In genomic region chr8:105624831-105625230, GRCm38 (mm10) we compare ENCODE assay signal across 10 mouse cellular contexts. TPM values are rescaled to one million over a fixed set of nuclear protein-coding genes. Genes with fewer than 3 reads are reported as not detected.
DNase-seq lines count a peak whose midpoint lies in the region; ATAC-seq and TF ChIP-seq lines count a peak whose summit lies in the region.
"Had no signal": no experiment of that assay in that cellular context is flagged by ENCODE, and none has a peak within 500 bp of the region (broad histone marks: within the 10 kb centered on the region; RNA-seq: fewer than 3 reads in every experiment).

No protein-coding gene starts in this region.

- H3K4me2 ChIP-seq in hindbrain, embryonic 13.5 days = no peak overlapping the region
- H3K4me2 ChIP-seq in stomach, embryonic 14.5 days (replicated peaks; ENCODE audit: low read depth, low read length) = no peak overlapping the region
- H3K4me2 ChIP-seq in stomach, postnatal 0 days (replicated peaks; ENCODE audit: low read depth) = no peak overlapping the region
- H3K4me2 ChIP-seq in embryonic facial prominence, embryonic 15.5 days (replicated peaks) = no peak overlapping the region

- H3K27me3 ChIP-seq in hindbrain, embryonic 10.5 days (ENCODE audit: insufficient read depth, poor library complexity, severe bottlenecking) = no peaks in the 10 kb centered on the region
- H3K27me3 ChIP-seq in hindbrain, embryonic 13.5 days = no peaks in the 10 kb centered on the region
- H3K27me3 ChIP-seq in stomach, embryonic 14.5 days (ENCODE audit: control insufficient read depth, insufficient read depth, low read length) = no peaks in the 10 kb centered on the region
- H3K27me3 ChIP-seq in stomach, postnatal 0 days (ENCODE audit: control insufficient read depth, insufficient read depth, low read length) = no peaks in the 10 kb centered on the region
- no peaks in the 10 kb centered on the region for H3K27me3 ChIP-seq in embryonic facial prominence, embryonic 15.5 days

- no peak overlapping the region; the same call in 1 of the 2 replicates for H3K9ac ChIP-seq in hindbrain, embryonic 13.5 days
- no peak overlapping the region for H3K9ac ChIP-seq in stomach, embryonic 14.5 days (replicated peaks; ENCODE audit: low read depth, low read length)
- no peak overlapping the region for H3K9ac ChIP-seq in stomach, postnatal 0 days (ENCODE audit: low read length)
- no peak overlapping the region for H3K9ac ChIP-seq in embryonic facial prominence, embryonic 15.5 days

- peaks cover 37% of the 10 kb centered on the region for H3K4me1 ChIP-seq in hindbrain, embryonic 10.5 days (replicated peaks)
- peaks cover 48% of the 10 kb centered on the region for H3K4me1 ChIP-seq in hindbrain, embryonic 13.5 days (replicated peaks)
- H3K4me1 ChIP-seq in stomach, embryonic 14.5 days (ENCODE audit: control insufficient read depth, insufficient read depth, low read length) = peaks cover 17% of the 10 kb centered on the region
- H3K4me1 ChIP-seq in stomach, postnatal 0 days (replicated peaks; ENCODE audit: control insufficient read depth, insufficient read depth) = no peaks in the 10 kb centered on the region
- peaks cover 28% of the 10 kb centered on the region for H3K4me1 ChIP-seq in embryonic facial prominence, embryonic 15.5 days

- no peak for TF ChIP-seq CTCF in stomach, postnatal 0 days (IDR thresholded peaks at IDR 0.05; ENCODE audit: low read depth)

- ATAC-seq in hindbrain, embryonic 13.5 days (ENCODE audit: low FRiP score) = no peak
- no peak for ATAC-seq in stomach, embryonic 14.5 days (ENCODE audit: insufficient number of reproducible peaks, insufficient read depth, low FRiP score, low read depth)
- no peak for ATAC-seq in stomach, postnatal 0 days (ENCODE audit: low FRiP score, low TSS enrichment)
- no peak for ATAC-seq in embryonic facial prominence, embryonic 15.5 days (ENCODE audit: insufficient number of reproducible peaks, low FRiP score, low TSS enrichment, low read depth)

- peaks cover 35% of the 10 kb centered on the region for H3K36me3 ChIP-seq in hindbrain, embryonic 10.5 days
- peaks cover 35% of the 10 kb centered on the region for H3K36me3 ChIP-seq in hindbrain, embryonic 13.5 days
- peaks cover 21% of the 10 kb centered on the region for H3K36me3 ChIP-seq in stomach, embryonic 14.5 days (ENCODE audit: control insufficient read depth, insufficient read depth, low read length)
- H3K36me3 ChIP-seq in stomach, postnatal 0 days (ENCODE audit: control insufficient read depth, insufficient read depth, low read length) = peaks cover 9% of the 10 kb centered on the region; the same call in 1 of the 2 replicates
- peaks cover 25% of the 10 kb centered on the region for H3K36me3 ChIP-seq in embryonic facial prominence, embryonic 15.5 days

- H3K27ac ChIP-seq in hindbrain, embryonic 10.5 days = peak overlapping the region; percentile 2; the same call in 1 of the 2 replicates
- no peak overlapping the region for H3K27ac ChIP-seq in hindbrain, embryonic 13.5 days
- peak overlapping the region; percentile 22; the same call in 1 of the 2 replicates for H3K27ac ChIP-seq in stomach, embryonic 14.5 days (ENCODE audit: low read length)
- no peak overlapping the region for H3K27ac ChIP-seq in stomach, postnatal 0 days (replicated peaks)
- peak overlapping the region; percentile 72 for H3K27ac ChIP-seq in embryonic facial prominence, embryonic 15.5 days (replicated peaks)

- no peak for TF ChIP-seq EP300 in stomach, postnatal 0 days (optimal IDR thresholded peaks at IDR 0.05)

- 84% methylated on average over 1 of the region's 1 CpGs for WGBS in hindbrain, embryonic 10.5 days
- 82% methylated on average over 1 of the region's 1 CpGs for WGBS in hindbrain, embryonic 13.5 days
- 31% methylated on average over 1 of the region's 1 CpGs for WGBS in stomach, embryonic 14.5 days
- 39% methylated on average over 1 of the region's 1 CpGs for WGBS in stomach, postnatal 0 days
- WGBS in embryonic facial prominence, embryonic 15.5 days = 31% methylated on average over 1 of the region's 1 CpGs

- no peaks in the 10 kb centered on the region for H3K9me3 ChIP-seq in hindbrain, embryonic 10.5 days
- H3K9me3 ChIP-seq in hindbrain, embryonic 13.5 days = no peaks in the 10 kb centered on the region
- no peaks in the 10 kb centered on the region for H3K9me3 ChIP-seq in stomach, embryonic 14.5 days (ENCODE audit: control insufficient read depth, low read depth, low read length)
- H3K9me3 ChIP-seq in stomach, postnatal 0 days (ENCODE audit: control insufficient read depth, low read length) = no peaks in the 10 kb centered on the region
- H3K9me3 ChIP-seq in embryonic facial prominence, embryonic 15.5 days (replicated peaks) = no peaks in the 10 kb centered on the region

- DNase-seq in hindbrain, embryonic 10.5 days (ENCODE audit: low spot score) = no peak
- no peak for DNase-seq in stomach, postnatal 0 days (ENCODE audit: low spot score)
- DNase-seq in thymus, postnatal 36 days = peak; percentile 42 to 51
- DNase-seq in right cerebral cortex, postnatal 10 days (ENCODE audit: low spot score in 2 of 2) = no peak
- DNase-seq in adipocyte (ENCODE audit: low spot score) = no peak
- DNase-seq: gastrocnemius, postnatal 14 days; kidney, adult 9 months had no signal

- no peak overlapping the region for H3K4me3 ChIP-seq in hindbrain, embryonic 10.5 days
- no peak overlapping the region for H3K4me3 ChIP-seq in hindbrain, embryonic 13.5 days
- H3K4me3 ChIP-seq in stomach, embryonic 14.5 days (ENCODE audit: low read depth, low read length) = no peak overlapping the region
- H3K4me3 ChIP-seq in stomach, postnatal 0 days (ENCODE audit: low read depth, low read length) = no peak overlapping the region
- no peak overlapping the region for H3K4me3 ChIP-seq in embryonic facial prominence, embryonic 15.5 days (replicated peaks)

RNA-seq across cellular contexts. Expression of gene Ctcf, which starts 11.5 kb away (rescaled TPM):
- polyA plus RNA-seq in hindbrain, embryonic 10.5 days (2016; fragmentation: Nextera tagmentation; extraction: Ambion mirVana) = 102 and 138 TPM in 2 replicates
- polyA plus RNA-seq in hindbrain, embryonic 13.5 days (2015; fragmentation: Nextera tagmentation; extraction: Ambion mirVana) = 114 and 120 TPM in 2 replicates
- polyA plus RNA-seq in stomach, embryonic 14.5 days (2014; fragmentation: Nextera tagmentation; extraction: Ambion mirVana) = 96.0 and 101 TPM in 2 replicates
- polyA plus RNA-seq in stomach, postnatal 0 days (2015; fragmentation: Nextera tagmentation; extraction: Ambion mirVana) = 43.3 and 56.6 TPM in 2 replicates
- 118 and 122 TPM in 2 replicates for polyA plus RNA-seq in embryonic facial prominence, embryonic 15.5 days (2015; fragmentation: Nextera tagmentation; extraction: Ambion mirVana)

RNA-seq across cellular contexts. Expression of gene Agrp, which starts 12.4 kb away (rescaled TPM):
- polyA plus RNA-seq in hindbrain, embryonic 10.5 days (2016; fragmentation: Nextera tagmentation; extraction: Ambion mirVana) = 0.61 and 0.73 TPM in 2 replicates
- polyA plus RNA-seq in hindbrain, embryonic 13.5 days (2015; fragmentation: Nextera tagmentation; extraction: Ambion mirVana) = 0.43 and 1.2 TPM in 2 replicates
- polyA plus RNA-seq in stomach, embryonic 14.5 days (2014; fragmentation: Nextera tagmentation; extraction: Ambion mirVana) = 0.95 and 1.5 TPM in 2 replicates
- polyA plus RNA-seq in stomach, postnatal 0 days (2015; fragmentation: Nextera tagmentation; extraction: Ambion mirVana) = 0.45 and 0.98 TPM in 2 replicates
- 1.7 and 2.3 TPM in 2 replicates for polyA plus RNA-seq in embryonic facial prominence, embryonic 15.5 days (2015; fragmentation: Nextera tagmentation; extraction: Ambion mirVana)

RNA-seq across cellular contexts. Expression of gene Ripor1, which starts 19.8 kb away (rescaled TPM):
- 17.7 and 23.7 TPM in 2 replicates for polyA plus RNA-seq in hindbrain, embryonic 10.5 days (2016; fragmentation: Nextera tagmentation; extraction: Ambion mirVana)
- 26.6 and 27.1 TPM in 2 replicates for polyA plus RNA-seq in hindbrain, embryonic 13.5 days (2015; fragmentation: Nextera tagmentation; extraction: Ambion mirVana)
- 18.5 and 20.8 TPM in 2 replicates for polyA plus RNA-seq in stomach, embryonic 14.5 days (2014; fragmentation: Nextera tagmentation; extraction: Ambion mirVana)
- polyA plus RNA-seq in stomach, postnatal 0 days (2015; fragmentation: Nextera tagmentation; extraction: Ambion mirVana) = 8.9 and 9.3 TPM in 2 replicates
- 21.6 and 24.9 TPM in 2 replicates for polyA plus RNA-seq in embryonic facial prominence, embryonic 15.5 days (2015; fragmentation: Nextera tagmentation; extraction: Ambion mirVana)

RNA-seq across cellular contexts. Expression of gene Atp6v0d1, which starts 59.0 kb away (rescaled TPM):
- 90.8 and 119 TPM in 2 replicates for polyA plus RNA-seq in hindbrain, embryonic 10.5 days (2016; fragmentation: Nextera tagmentation; extraction: Ambion mirVana)
- polyA plus RNA-seq in hindbrain, embryonic 13.5 days (2015; fragmentation: Nextera tagmentation; extraction: Ambion mirVana) = 201 and 203 TPM in 2 replicates
- polyA plus RNA-seq in stomach, embryonic 14.5 days (2014; fragmentation: Nextera tagmentation; extraction: Ambion mirVana) = 75.8 and 82.9 TPM in 2 replicates
- 96.2 and 101 TPM in 2 replicates for polyA plus RNA-seq in stomach, postnatal 0 days (2015; fragmentation: Nextera tagmentation; extraction: Ambion mirVana)
- polyA plus RNA-seq in embryonic facial prominence, embryonic 15.5 days (2015; fragmentation: Nextera tagmentation; extraction: Ambion mirVana) = 99.7 and 104 TPM in 2 replicates

Comparison
In these comparisons a context has a peak if more than half of its experiments do, and no peak if none do; other contexts are left out.
1. H3K27ac ChIP-seq: peak in hindbrain, embryonic 10.5 days (single experiment), stomach, embryonic 14.5 days (single experiment) and embryonic facial prominence, embryonic 15.5 days (single experiment); none in hindbrain, embryonic 13.5 days (single experiment) and stomach, postnatal 0 days (single experiment).
2. DNase-seq: peak in thymus, postnatal 36 days (2 of 2); none in hindbrain, embryonic 10.5 days (single experiment), stomach, postnatal 0 days (single experiment), right cerebral cortex, postnatal 10 days (0 of 2) and adipocyte (single experiment).